Mouse (Mus musculus) hindbrain, embryonic 16.5 days (tissue): ENCODE measurements around the gene Zmym2. TPM values are rescaled to one million over a fixed set of nuclear protein-coding genes. Genes with fewer than 3 reads are reported as not detected.

Experiments used
- ATAC-seq: fragments of 200-750 bp; cut with Nextera tagmentation; 2 replicates; pipeline ENCODE4 v1.8.0; 2017; ENCODE audit warnings: moderate TSS enrichment, moderate library complexity
- H3K27ac ChIP-seq: fragments of 300-500 bp; sonication (generic); 2 replicates; pipeline ENCODE4 v1.5.1; 2014; ENCODE audit warnings: low read depth, mild to moderate bottlenecking, control low read depth, low read length, moderate library complexity
- H3K27me3 ChIP-seq: fragments of 300-500 bp; sonication (generic); replicated peaks from 2 replicates; pipeline ENCODE4 v1.6.1; 2014; ENCODE audit warnings: low read length; ENCODE audit not compliant: control insufficient read depth, insufficient read depth
- H3K36me3 ChIP-seq: fragments of 300-500 bp; sonication (generic); 2 replicates; pipeline ENCODE4 v1.6.1; 2014; ENCODE audit warnings: mild to moderate bottlenecking, low read length, moderate library complexity, mixed read lengths; ENCODE audit not compliant: control insufficient read depth, insufficient read depth
- H3K4me1 ChIP-seq: fragments of 300-500 bp; sonication (generic); 2 replicates; pipeline ENCODE4 v1.6.1; 2014; ENCODE audit warnings: low read depth, low read length; ENCODE audit not compliant: control insufficient read depth, insufficient read depth
- H3K4me2 ChIP-seq: fragments of 300-500 bp; sonication (generic); 2 replicates; pipeline ENCODE4 v1.6.1; 2014; ENCODE audit warnings: mild to moderate bottlenecking, low read length, control low read depth, moderate library complexity
- H3K4me3 ChIP-seq: fragments of 300-500 bp; sonication (generic); 2 replicates; pipeline ENCODE4 v1.5.1; 2014; ENCODE audit warnings: mild to moderate bottlenecking, low read length, control low read depth, moderate library complexity
- H3K9ac ChIP-seq: fragments of 300-500 bp; sonication (generic); 2 replicates; pipeline ENCODE4 v1.6.1; 2014; ENCODE audit warnings: low read depth, mild to moderate bottlenecking, control low read depth, low read length, moderate library complexity
- H3K9me3 ChIP-seq: fragments of 300-500 bp; sonication (generic); 2 replicates; pipeline ENCODE4 v1.6.1; 2014; ENCODE audit warnings: mild to moderate bottlenecking, low read length, moderate library complexity; ENCODE audit not compliant: control insufficient read depth
- WGBS: fragments of 180-500 bp; shearing (Covaris S2); extraction: QIAGEN DNeasy Blood & Tissue Kit; methylation state at CpG from one replicate; pipeline ENCODE4 v1.1.7; 2014; 5-methylcytosine and 5-hydroxymethylcytosine counted together
- polyA plus RNA-seq: library from polyadenylated mRNA; unstranded; fragments of >200 nt; fragmentation: Nextera tagmentation; extraction: Ambion mirVana; gene quantifications from 2 replicates; pipeline ENCODE4 v1.2.1, GENCODE M21; 2015

The Zmym2 gene
- polyA plus RNA-seq, 1 experiment from 2014 or later, result 44.9 TPM

GRCm38 (mm10) chr14:56963969-56964734, 77.7 kb downstream of the Zmym2 start:
- no peak overlapping the region for H3K4me3 ChIP-seq
- ATAC-seq, result peak; percentile 60
- WGBS, result 66% methylated on average over 2 of the region's 2 CpGs

GRCm38 (mm10) chr14:56969653-56970052, 83.2 kb downstream of the Zmym2 start:
- no peaks in the 10 kb centered on the region for H3K27me3 ChIP-seq
- H3K27ac ChIP-seq, result no peak overlapping the region
- no peak overlapping the region for H3K4me3 ChIP-seq
- WGBS, result 74% methylated on average over 8 of the region's 8 CpGs
- ATAC-seq, result peak; percentile 52
- H3K9me3 ChIP-seq, result no peaks in the 10 kb centered on the region
- no peaks in the 10 kb centered on the region for H3K36me3 ChIP-seq
- no peak overlapping the region for H3K9ac ChIP-seq
- H3K4me2 ChIP-seq, result no peak overlapping the region
- H3K4me1 ChIP-seq, result no peaks in the 10 kb centered on the region

More at GRCm38 (mm10) chr14:56963969-56964734, 77.7 kb downstream of the Zmym2 start:
- Histone ChIP-seq H3K36me3 (peaks cover 9% of the 10 kb centered on the region; the same call in 1 of the 2 replicates), H3K9me3 (no peaks in the 10 kb centered on the region), H3K4me1 (no peaks in the 10 kb centered on the region), H3K9ac (no peak overlapping the region), H3K27me3 (no peaks in the 10 kb centered on the region), H3K27ac (no peak overlapping the region), H3K4me2 (no peak overlapping the region)

GRCm38 (mm10) chr14:56970160-56970559, 83.7 kb downstream of the Zmym2 start:
- Histone ChIP-seq H3K4me1 (no peaks in the 10 kb centered on the region), H3K4me2 (no peak overlapping the region), H3K4me3 (no peak overlapping the region), H3K9ac (no peak overlapping the region), H3K27ac (no peak overlapping the region), H3K9me3 (no peaks in the 10 kb centered on the region), H3K27me3 (no peaks in the 10 kb centered on the region), H3K36me3 (no peaks in the 10 kb centered on the region)
- 60% methylated on average over 11 of the region's 11 CpGs for WGBS
- ATAC-seq, result no peak

GRCm38 (mm10) chr14:56978045-56978655, 91.7 kb downstream of the Zmym2 start:
- Histone ChIP-seq H3K27ac (no peak overlapping the region), H3K27me3 (no peaks in the 10 kb centered on the region), H3K36me3 (no peaks in the 10 kb centered on the region), H3K4me2 (no peak overlapping the region), H3K4me3 (no peak overlapping the region), H3K9me3 (no peaks in the 10 kb centered on the region), H3K4me1 (no peaks in the 10 kb centered on the region), H3K9ac (no peak overlapping the region)
- WGBS, result 55% methylated on average over 8 of the region's 8 CpGs
- no peak for ATAC-seq

GRCm38 (mm10) chr14:56988621-56989020, 102.2 kb downstream of the Zmym2 start:
- Histone ChIP-seq H3K4me1 (no peaks in the 10 kb centered on the region), H3K9ac (no peak overlapping the region), H3K9me3 (no peaks in the 10 kb centered on the region), H3K4me2 (no peak overlapping the region), H3K27ac (no peak overlapping the region), H3K27me3 (no peaks in the 10 kb centered on the region), H3K36me3 (no peaks in the 10 kb centered on the region), H3K4me3 (no peak overlapping the region)
- no peak for ATAC-seq
- 86% methylated on average over 4 of the region's 4 CpGs for WGBS

Other genes with a start within 250 kb of the Zmym2 start
- gene Mphosph8, start 218.4 kb upstream of the Zmym2 start, polyA plus RNA-seq, result 35.0 and 36.1 TPM in 2 replicates
- gene Pspc1, start 108.3 kb upstream of the Zmym2 start, polyA plus RNA-seq, result 26.0 and 30.3 TPM in 2 replicates
- 30.2 and 30.7 TPM in 2 replicates for gene Zmym5, start 74.9 kb upstream of the Zmym2 start, polyA plus RNA-seq
- gene Gja3, start 171.4 kb downstream of the Zmym2 start, polyA plus RNA-seq, result 0.50 and 1.6 TPM in 2 replicates
- 17.4 and 23.2 TPM in 2 replicates for gene Gjb2, start 218.0 kb downstream of the Zmym2 start, polyA plus RNA-seq
- gene Gm4491, start 229.2 kb downstream of the Zmym2 start, polyA plus RNA-seq, result 0.10 TPM in 1 of 2 replicates, not detected in the other
- gene Gjb6, start 247.0 kb downstream of the Zmym2 start, polyA plus RNA-seq, result 25.8 and 26.0 TPM in 2 replicates